Mouse (Mus musculus) adrenal gland, adult (tissue): ENCODE measurements around the gene Dcp1a.

Experiments used
- DNase-seq, 2 experiments: peaks; one replicate each; pipeline ENCODE4 v3.0.0; 2022 to 2023; ENCODE audit warnings: low spot score in 1 of 2; ENCODE audit not compliant: inconsistent age in 2 of 2

Gene Dcp1a

DNA sequence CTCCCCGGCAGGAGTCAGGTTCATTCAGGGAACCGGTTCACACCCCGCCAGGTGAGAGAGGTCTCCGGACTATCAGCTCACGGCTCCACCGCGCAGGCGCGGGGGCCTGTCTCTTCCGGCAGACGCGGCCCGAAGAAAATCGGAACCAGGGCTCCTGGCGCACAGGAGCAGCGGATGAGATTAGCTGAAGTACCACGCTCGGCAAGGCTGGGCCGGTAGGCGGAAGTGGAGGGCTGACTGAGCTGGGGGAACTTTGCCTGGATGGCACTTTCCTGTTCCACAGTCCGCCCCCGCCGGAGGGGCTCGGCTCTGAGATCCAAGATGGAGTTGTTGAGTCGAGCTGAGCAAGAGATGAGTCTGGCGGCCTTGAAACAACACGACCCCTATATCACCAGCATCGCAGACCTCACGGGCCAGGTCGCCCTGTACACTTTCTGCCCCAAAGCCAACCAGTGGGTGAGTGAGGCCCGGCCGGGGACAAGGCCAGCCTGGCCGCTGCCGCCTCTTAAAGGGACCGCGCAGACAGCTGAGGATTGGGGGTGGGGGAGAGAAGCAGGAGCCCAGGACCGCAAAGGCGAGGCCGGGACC lies at the start of gene Dcp1a:
TSS of gene Dcp1a (plus strand) at position 175 of the 588 bp plus-strand sequence.
- peak; percentile 97 to 99 for DNase-seq

DNA sequence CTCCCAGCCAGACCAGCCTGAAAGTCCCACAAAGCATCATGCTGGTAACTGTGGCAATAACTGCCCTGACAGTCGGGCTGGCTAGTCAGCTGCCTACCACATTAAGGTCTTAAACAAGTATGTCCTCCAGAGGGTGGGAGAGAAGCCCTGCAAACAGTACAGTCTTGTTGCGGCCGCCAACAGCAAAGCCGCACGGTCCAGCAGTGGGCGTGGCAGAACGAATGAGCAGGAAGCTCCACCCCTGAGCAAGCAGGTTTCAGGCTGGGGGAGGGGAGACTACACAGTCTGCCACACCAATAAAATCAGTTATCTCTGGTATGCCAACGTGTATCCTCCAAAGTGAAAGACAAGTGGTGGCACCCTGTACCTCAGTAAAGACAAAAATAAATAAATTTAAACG lies 49.7 kb upstream of the Dcp1a start:
- DNase-seq: no peak

DNA sequence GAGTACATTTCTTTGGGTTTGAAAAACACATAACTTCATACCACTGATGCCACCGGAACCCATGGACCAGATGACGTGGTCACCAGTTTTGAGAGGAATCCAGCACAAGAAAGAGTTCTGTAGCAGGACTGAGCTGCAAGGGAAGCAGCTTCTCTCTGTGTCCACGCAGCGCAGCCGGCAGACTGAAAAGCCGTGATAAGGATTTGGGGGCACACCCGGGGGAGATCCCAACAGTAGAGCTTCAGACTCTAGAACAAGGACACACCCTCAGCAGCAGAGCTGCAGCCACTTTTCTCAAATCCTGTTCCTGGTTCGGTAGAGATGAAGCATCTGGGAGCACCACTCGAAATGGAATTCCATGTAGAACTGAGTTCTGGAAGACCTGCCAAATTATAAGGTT lies 49.3 kb upstream of the Dcp1a start:
- DNase-seq: no peak

DNA sequence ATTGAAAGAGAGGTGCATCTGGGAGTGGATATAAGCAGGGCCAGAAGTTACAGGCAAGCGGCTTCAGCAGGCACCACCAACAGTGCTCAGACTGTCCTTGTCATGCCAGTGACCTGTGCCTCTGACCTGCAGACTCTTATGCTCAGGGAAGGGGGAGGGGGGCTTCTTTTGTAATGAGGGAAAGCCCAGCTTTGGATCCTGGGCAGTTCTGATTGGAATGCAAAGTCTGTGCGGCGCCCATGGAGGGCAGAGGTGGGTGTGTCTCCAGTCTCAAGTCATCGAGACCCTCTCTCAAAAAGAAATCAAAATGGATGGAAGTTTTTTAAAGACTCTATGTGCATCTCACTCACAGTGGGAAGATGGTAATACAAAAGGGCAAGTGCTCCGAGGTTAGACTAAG lies 48.9 kb upstream of the Dcp1a start:
- no peak for DNase-seq

DNA sequence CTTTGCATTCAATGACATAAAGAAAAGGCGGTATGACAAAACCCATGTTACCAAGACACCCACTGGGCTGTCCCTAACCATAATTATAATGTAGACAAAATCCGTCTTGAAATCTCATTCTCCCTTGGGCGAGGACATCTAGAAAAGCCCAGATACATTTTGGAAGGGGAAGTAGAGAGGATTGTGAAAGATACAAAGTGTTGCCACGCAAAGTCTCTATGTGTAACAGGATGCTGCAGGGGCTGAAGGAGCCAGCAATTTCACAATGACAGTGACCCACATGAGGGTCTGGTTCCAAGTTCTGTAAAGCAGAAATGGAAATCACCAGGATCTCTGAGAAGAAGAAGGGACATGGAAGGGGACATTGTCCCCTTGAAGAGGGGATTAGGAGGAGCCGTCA lies 44.0 kb upstream of the Dcp1a start:
- no peak for DNase-seq

DNA sequence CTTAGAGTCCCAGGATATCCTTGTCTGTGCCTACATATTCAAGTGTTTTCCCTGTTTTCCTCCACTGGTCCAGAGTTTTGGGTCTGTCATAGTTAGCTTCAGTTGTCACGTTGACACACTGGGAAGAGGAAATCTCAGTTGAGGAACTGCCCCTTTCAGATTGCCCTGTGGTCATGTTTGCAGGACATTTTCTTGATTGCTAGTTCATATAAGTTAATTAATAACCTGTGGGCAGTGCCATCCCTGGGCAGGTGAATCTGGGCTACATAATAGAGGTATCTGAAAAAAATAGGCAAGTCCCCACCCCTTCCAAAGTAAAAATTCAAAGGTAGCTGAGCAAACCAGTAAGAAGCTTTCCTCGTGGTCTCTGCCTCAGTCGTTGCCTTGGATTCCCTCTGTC lies 39.4 kb upstream of the Dcp1a start:
- DNase-seq: no peak

DNA sequence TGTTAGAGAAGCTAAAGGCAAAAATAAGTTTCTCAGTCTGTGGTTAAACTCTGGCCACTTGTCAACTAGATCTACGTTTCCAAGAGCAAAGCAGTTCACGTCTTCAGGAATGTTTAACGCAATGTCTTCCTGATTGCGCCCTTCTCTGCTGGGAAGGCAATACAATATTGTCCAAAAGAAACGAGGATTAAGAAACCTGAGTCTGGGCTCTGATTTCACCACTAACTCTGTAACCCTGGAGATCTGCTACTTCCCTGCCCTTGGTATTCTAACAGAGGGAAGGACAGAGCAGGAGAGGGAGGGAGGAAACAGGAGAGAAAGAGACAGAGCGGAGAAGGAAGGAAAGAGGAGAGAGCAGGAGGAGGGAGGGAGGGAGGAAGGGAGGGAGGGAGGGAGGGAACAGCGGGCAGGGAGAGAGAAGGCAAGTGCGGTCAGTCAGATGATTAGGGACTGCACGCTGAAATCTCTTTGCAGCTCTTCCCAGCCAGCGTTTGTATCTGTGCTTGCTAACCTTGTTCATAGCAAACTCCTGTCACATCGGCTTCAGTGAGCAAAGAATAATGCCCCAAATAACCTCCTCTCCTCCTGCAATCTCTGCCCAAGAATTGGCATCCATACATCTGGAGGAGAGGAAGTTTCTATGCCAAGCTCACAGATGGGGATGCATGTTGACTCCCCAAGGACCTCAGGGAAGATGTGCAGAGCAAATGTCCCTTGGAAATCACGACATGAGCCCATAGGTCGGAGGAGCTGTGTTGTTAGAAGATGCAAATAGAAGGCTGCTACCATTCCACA lies 23.3 kb upstream of the Dcp1a start:
- DNase-seq: peak in 1 of 2 experiments; percentile 62

DNA sequence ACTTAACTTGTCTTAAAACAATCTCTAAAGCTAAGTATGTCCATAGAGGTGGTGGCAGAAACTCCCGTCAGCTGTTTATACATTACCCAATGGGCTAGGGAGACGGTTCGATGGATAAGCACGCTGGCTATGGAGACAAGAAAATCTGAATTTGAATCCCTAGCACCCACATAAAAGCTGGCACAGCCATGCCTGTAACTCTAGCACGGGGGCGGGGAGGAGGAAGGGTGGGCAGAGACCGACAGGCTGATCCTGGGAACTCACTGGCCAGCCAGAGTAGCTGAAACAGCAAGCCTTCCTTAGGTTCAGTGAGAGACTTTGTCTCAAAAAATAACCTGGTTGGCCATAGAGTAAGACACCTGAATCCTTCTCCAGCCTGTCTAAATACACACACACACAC lies 21.9 kb upstream of the Dcp1a start:
- DNase-seq: no peak

DNA sequence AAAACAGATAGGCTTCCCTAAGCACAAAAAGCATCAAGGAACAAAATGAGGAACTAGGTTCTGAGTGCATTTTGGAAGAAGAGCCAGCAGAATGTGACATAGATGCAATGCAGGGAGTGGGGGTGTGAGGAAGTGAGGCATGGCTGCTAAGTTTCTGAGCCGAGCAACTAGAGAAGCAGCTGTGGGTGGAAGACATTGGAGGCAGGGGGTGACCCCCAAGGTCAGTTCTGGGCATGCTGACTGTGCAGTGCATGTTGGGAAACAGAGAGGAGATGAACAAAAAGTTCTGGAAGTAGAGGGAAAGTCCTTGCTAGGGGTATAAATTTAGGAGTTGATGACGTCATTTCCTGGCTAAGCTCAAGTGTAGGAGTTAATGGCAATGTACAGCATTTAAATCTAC lies 21.4 kb upstream of the Dcp1a start:
- DNase-seq: peak; percentile 29 to 47

DNA sequence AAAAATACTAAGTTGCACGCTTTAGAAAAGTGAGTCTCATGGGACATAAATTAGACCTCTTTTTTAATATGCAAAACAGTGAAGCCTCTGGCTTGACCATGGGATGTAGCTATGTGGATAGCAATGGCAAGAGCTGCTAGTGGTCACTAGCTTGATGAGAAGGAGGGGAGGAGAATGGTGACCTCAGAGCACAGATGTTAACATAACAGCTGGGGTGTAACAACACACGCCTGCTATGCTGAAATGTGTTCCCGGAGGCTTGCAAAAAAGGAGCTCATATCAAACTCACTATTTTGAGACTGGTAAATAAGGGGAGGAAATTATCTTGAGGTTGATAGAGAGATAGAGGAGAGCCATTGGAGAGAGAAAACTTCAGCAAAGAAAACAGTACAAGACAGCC lies 20.5 kb upstream of the Dcp1a start:
- no peak for DNase-seq

DNA sequence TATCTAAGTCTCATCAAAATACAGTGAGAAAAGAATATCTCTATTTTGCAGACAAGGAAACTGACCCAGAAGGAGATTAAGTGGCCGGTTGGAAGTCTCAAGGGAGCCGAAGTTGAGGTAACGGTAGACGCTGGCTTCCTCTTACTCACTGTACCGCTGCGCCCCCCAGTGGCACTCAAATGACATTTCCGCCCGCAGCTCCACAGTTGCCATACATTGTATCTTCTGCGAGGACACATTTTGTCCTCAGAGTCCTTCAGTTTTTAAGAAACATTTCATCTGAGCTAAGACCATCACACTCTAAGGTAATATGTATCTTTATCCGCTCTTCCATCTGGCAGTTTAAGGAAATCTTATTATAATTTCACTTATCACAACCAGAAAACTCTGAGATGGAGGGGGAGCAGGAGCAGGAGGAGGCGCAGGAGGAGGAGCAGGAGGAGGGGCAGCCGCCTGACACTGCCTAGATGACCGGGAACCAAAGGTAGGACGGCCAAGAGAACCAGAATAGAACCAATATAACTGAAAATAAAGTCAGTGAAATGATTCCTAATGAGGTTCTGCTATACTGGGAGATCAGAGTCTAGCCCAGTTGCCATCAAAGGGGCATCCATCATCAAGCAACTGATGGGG lies 19.3 kb upstream of the Dcp1a start:
- DNase-seq: peak; percentile 76 to 94

DNA sequence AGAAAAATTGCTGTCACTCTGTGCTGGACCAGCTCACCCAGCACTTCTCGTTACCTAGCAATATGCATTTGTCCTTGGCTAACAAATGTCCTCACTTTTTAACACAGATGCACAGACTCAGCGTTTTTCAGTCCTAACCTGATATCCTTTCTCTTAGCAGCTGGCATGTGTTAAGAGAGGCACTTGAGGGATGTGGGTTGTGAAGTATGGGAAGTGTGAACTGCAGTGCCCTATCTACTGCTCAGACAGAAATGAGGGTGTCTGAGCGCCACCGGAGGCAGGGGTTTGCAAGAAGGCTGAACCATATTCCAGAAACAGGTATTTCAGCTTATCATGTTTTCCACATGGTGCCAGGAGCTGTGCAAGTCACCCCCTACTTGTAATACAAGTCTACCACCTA lies 16.0 kb upstream of the Dcp1a start:
- peak in 1 of 2 experiments; percentile 29 for DNase-seq

DNA sequence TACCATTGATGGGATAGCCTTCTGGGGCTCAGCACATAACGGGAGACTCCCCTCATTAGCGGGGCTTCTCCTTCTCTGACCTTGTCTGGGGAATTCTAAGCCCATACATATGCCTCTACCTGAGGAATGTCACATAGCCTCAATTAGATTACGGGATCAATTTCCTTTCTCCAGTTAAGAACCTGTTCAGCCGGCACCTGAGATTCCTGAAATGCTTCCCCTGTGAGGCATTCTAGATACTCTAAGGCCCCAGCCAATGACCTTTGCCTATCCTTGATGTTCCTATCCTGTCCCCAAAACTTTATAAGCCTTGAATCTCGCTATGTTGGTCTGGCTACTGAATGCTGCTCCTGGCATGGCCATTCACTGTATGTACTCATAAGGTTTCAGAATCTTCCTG lies 5.7 kb upstream of the Dcp1a start:
- DNase-seq: no peak

DNA sequence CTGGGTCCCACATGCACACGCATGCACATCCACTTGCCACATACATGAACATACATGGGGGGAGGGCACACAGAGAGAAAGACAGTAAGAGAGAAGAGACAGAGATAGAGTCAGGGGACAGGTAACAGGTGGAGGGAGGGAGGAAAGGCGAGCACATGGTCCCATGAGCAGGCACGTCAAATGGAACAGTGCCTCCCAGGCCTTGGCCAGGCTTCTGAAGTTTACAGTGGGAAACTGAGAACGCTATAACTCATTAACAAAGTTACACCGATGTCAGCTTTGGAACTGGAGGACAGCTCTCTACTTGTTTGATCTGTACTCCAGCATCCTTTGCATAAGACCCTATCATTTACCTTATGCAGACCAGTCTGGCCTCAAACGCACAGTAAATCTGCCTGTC lies 4.9 kb upstream of the Dcp1a start:
- no peak for DNase-seq

DNA sequence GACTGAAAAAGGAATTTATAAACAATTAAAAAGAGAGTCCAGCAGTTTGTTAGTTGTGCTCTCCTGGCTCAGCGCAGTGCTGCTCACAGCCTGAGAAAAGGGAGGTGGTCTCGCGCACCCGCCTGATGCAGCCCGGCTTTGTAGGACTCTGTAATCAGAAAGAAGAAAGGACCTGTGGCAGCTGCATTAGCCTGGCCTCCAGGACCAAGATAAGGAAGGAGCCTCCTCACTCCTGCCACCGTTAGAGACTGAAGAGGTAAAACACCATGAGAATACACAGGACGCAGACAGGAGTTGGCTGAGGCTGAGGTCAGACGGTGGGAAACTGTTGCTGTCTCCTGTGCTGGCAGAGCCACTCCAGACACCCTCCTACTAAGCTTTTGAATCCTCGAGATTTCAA lies 12.0 kb downstream of the Dcp1a start, which contains the start of gene Cacna1d:
TSS of gene Cacna1d (minus strand) at position 114 of the 400 bp plus-strand sequence.
- no peak for DNase-seq

DNA sequence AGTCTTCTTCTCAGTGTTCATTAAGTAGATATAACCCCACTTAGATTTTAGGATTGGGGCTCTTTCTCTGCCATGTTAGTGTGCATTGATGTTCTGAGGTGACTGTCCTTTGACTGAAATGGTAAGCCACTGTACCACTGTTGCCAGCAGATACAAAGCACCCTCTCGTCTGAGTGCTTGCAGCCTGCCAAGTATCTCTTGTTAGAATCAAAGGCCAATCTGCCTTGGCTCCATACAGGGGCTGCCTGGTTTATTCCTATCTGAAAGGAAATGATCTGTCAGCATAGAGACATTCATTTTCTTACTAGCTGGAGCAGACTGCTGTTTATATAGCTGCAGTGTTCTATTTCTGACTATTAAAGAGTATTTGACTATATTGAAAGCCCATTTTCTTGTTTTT lies 13.9 kb downstream of the Dcp1a start:
- no peak for DNase-seq

DNA sequence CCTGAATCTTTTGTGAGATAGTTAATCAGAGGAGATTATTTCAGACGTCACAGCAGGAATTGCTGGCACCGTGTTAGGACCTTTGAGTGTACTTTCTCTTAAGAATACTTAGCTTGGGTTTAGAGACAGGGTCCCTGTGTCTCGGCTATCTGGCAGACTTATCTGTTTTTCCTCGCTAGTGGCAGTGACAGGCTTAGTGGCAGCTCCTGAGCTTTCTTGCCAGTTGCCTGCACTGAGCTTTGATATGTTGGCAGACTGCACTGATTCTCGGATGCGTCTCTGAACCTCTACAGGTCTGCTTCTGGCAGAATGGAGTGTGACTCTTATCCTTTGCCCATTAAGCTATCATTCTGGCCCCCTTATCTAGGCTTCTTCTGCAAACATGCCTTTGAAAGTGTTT lies 15.7 kb downstream of the Dcp1a start:
- peak in 1 of 2 experiments; percentile 40 for DNase-seq

DNA sequence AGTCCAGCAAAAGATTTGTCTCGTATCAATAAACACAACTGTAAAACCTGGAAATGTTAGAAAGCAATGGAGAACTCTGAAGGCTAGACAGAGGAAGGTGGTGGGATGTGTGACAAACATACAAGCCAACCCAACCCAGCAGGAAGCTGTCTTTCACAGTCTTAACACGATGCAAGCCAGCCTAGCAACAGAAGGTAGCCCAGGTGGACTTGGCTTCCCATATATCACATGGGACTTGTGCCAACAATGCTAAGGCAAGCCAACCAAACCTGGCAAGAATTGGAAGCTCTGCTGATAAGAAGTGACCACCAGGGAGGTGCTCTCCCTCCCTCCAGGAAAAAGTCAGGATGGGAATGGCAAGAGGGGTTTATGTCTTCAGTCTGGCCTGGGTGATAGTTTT lies 18.9 kb downstream of the Dcp1a start:
- DNase-seq: no peak

DNA sequence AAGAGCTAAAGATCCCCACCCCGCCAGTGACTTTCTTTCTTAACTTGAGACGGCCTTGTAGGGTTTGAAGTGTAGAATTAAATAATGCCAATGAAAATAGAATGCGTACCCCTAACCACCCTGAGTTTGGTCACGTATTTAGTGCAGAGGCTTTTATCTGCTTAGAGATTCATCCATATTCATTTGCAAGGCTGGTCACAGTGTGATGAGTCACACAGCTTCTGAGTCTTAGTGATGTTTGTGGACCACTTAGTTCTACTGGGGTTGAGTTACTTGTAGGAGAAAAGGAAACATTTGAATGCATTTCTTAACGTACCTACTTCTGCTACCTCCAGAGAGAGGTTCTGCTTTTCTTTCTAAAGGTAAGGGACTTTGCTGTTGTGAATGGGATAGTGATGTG lies 25.7 kb downstream of the Dcp1a start:
- no peak for DNase-seq

DNA sequence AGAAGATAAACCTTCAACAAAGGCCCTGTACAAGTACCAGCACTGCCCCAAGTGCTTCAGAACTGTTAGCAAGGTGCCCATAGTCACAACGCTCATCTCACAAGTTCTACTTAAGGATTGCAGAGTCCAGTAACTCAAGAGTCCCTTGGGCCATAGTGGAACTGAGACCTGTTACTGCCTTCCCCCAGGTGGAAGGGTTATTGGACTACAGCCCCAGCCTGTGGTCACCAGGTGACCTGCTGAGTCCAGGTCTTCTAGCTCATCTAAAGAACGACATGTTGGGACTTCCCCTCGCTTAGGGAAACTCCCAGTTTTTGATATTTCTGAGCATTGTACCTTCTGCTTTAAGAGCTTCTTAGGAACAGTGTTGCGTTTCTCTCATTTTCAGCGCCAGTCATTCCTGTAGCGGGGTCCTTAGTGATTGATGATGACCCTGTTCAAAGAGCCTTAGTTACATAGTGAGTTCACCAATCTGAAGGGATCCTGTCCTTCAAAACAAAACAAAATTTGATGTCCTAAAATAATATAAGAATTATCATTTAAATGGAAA lies 31.0 kb downstream of the Dcp1a start:
- no peak for DNase-seq

DNA sequence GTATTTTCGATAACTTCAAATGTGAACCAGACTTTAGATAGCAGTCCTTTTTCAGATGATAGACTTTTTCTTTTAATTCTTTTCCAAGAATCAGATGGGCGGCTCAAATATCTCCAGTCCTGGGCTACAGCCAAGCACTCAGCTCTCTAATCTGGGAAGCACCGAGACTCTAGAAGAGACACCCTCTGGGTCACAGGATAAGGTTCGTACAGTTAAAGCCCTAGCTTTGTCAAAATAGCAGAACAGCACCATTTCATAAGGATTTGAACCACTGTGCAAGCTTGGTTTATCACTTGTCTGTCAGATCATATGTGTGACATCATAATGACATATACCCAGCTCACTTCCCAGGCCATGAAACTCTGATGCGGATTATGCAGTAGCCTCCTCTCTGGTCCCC lies 33.6 kb downstream of the Dcp1a start:
- no peak for DNase-seq
